Mouse (Mus musculus) layer of hippocampus, postnatal 14 days (tissue): Measurements from ENCODE around the gene Akr1cl. TPM values are rescaled to one million over a fixed set of nuclear protein-coding genes. Genes with fewer than 3 reads are reported as not detected.
"Not testable (repeated sequence)": the region's sequence is repeated elsewhere in the genome, so short reads cannot be mapped to it uniquely, and the experiment has no call there.

Experiments
- DNase-seq, 2 experiments: peaks; one replicate each; pipeline ENCODE4 v3.0.0; 2021 to 2022; ENCODE audit warnings: low spot score in 2 of 2, mixed read lengths in 1 of 2
- long read RNA-seq, 2 experiments: library from polyadenylated mRNA; stranded (forward); transcript quantifications; one replicate each; pipeline ENCODE4 v2.0.0; 2021
- total RNA-seq, 2 experiments: library from RNA; stranded (reverse); gene quantifications; 2 replicates each; pipeline ENCODE4 v1.2.3; 2021

Gene Akr1cl
- total RNA-seq = not detected
- long read RNA-seq, experiment 1 = 0 reads
- long read RNA-seq, experiment 2 = 0 reads

- DNase-seq = no peak
Observed at GRCm38 (mm10) chr1:65032641-65033040, at the start of gene Akr1cl. Akr1cl (minus strand) TSS chr1:65032759.

DNA sequence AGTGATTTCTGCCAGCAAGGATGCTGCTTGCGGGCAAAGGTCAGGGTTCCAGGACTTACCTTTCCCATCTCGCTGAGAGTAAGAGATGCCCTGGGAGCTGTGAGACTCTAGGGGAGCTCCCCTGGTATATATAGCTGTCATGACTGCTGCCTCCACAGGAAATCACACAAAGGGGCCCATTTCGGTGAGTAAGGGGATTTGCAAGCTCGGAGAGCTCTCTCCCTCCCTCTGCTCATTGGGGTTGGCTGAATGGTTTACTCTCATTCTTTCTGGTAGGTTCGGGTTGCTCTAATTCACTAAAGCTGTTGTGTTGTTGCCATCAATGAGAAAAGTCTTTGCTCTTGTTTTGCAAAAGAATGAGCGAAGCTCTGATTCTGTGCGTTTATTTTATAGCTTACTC lies 49.6 kb upstream of the Akr1cl start, which contains the start of gene Crygb:
TSS of gene Crygb (minus strand) at position 101 of the 400 bp plus-strand sequence.
- DNase-seq = no peak

- DNase-seq = peak in 1 of 2 experiments; percentile 3
Observed at GRCm38 (mm10) chr1:65075607-65076006, 43.0 kb upstream of the Akr1cl start.

DNA sequence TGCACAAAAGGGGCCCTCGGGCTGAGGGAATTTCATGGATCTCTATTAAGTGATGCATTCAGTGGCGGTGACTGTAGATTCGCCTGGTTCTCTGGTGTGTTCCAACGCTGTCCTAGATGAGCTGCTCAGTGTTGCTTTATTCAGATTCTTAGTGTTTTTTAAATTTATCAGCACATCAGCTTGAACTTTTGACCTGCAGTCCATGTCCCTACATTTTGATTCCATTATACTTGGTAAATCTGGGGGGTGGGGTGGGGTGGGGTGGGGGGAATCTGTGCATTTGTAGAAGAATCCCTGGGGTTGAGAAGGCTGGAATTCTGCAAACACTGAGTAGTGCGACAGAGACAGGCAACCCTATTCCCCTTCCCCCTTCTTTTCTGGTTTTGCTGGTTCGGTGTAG lies 41.0 kb upstream of the Akr1cl start, which contains the start of gene Crygc:
TSS of gene Crygc (minus strand) at position 101 of the 400 bp plus-strand sequence.
- DNase-seq = no peak

DNA sequence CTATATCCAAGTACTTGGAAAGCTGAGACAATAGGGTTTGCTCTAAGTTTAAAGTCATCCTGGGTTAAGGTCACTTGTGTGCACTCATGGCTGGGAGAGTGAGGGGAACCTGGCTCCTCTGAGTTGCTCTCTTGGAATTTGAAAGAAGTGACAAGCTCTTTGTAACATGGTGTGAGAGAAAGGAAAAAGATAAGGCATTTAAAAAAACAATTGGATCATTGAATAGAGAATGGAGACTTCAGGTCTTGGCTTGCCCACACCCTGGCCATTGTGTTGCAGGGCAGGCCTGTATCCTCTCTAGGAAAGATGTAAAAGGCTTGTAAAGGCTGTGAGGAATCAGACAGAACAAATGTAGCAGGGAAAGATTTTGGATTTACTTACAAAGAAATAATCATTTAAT lies 35.3 kb upstream of the Akr1cl start:
- no peak for DNase-seq

- no peak for DNase-seq
Observed at GRCm38 (mm10) chr1:65064201-65064600, 31.6 kb upstream of the Akr1cl start.

GRCm38 (mm10) chr1:65063352-65063751 lies 30.8 kb upstream of the Akr1cl start, which contains the start of gene Crygd:
Crygd (minus strand) TSS chr1:65063452.
- no peak for DNase-seq

DNA sequence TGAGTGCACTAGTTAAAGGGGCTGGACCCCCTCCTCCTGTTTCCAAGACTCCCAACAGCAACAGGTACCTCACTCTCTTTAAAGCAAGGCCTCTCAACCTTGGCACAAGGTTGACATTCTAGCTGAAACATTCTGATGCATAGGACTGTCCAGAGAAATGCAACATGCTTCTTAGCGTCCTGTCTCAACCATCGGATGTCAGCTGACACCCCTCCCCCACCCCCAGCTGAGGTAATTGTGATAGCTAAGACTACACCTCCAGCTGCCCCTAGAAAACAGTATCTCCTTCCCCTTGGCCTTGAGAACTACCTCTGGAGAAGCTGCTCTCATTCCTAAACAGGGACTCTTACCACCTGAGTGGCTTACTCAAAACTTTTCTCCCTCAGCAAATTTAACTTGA lies 19.6 kb upstream of the Akr1cl start:
- no peak for DNase-seq

DNA sequence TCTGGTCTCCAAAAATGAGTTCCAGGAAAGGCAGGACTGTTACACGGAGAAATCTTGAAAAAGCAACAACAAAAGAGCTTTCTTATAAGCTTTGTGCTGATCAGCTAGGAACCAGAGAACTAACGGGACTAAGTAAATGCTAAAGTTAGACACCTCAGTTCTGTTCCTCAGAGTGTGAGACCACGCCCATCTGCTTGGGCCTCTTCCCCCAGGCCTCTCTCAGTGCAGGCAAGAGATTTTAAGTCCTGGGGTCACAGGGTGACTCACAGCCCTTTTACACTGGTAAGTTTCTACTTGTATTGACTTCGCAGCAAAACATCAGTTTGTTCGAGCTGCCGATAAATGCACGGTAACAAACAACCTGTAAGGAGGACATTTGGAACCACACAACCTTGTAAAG lies 19.1 kb upstream of the Akr1cl start:
- DNase-seq = no peak

- not testable (repeated sequence) for DNase-seq
Observed at GRCm38 (mm10) chr1:65050952-65051351, 18.4 kb upstream of the Akr1cl start, which contains the start of gene Cryge. Cryge (minus strand) TSS chr1:65051149.

DNA sequence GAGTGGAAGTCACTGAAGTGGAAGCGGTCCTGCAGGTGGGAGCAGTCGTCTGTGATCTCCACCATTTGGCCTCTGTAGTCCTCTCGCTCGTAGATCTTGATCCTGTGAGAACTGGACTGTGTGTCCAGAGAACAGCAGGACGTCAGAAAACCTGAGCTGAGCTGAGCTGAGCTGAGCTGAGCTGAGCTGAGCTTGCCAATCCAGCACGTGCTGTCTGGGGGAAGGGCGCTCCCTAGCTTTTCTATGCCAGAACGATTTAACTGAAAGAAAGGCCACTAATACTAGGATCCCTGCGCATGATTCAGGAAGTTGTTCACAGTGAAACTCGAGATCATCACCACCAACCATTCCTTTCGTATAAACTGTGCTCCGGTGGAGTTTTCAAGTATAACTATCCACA lies 16.2 kb upstream of the Akr1cl start:
- peak; percentile 19 to 21 for DNase-seq

GRCm38 (mm10) chr1:65046401-65047109 lies 14.0 kb upstream of the Akr1cl start:
- DNase-seq = peak; percentile 16 to 52

GRCm38 (mm10) chr1:65043433-65043832 lies 10.9 kb upstream of the Akr1cl start:
- DNase-seq = no peak

- DNase-seq = no peak
Observed at GRCm38 (mm10) chr1:65041837-65042236, 9.3 kb upstream of the Akr1cl start.

- no peak for DNase-seq
Observed at GRCm38 (mm10) chr1:65040806-65041205, 8.2 kb upstream of the Akr1cl start.

DNA sequence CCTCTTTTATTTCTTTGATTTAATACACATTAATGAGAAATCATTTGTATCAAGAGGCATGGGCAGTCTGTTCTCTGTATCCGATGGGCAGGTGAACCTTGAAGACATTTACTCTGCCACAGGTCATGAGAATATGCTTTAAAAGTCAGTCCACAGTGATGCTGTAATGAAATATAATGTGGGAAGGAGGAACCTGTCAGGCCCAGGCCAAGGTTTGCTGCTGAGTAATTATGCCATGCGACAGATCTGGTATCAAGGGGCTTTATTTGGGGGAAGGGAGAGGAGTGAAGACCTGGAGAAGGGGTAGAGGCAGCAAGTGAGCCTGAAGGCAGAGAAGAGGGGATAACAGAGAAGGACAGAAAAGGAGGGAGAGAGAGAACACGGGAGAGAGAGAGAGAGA lies 7.1 kb upstream of the Akr1cl start:
- no peak for DNase-seq

GRCm38 (mm10) chr1:65037542-65037941 lies 5.0 kb upstream of the Akr1cl start:
- DNase-seq = no peak

- DNase-seq = no peak
Observed at GRCm38 (mm10) chr1:65035513-65035912, 3.0 kb upstream of the Akr1cl start.

- no peak for DNase-seq
Observed at GRCm38 (mm10) chr1:65028206-65028605, 4.4 kb downstream of the Akr1cl start.

GRCm38 (mm10) chr1:65012726-65013125 lies 19.8 kb downstream of the Akr1cl start:
- DNase-seq = no peak

GRCm38 (mm10) chr1:65010153-65010552 lies 22.4 kb downstream of the Akr1cl start:
- peak; percentile 53 to 83 for DNase-seq

- no peak for DNase-seq
Observed at GRCm38 (mm10) chr1:65005575-65005974, 27.0 kb downstream of the Akr1cl start.

DNA sequence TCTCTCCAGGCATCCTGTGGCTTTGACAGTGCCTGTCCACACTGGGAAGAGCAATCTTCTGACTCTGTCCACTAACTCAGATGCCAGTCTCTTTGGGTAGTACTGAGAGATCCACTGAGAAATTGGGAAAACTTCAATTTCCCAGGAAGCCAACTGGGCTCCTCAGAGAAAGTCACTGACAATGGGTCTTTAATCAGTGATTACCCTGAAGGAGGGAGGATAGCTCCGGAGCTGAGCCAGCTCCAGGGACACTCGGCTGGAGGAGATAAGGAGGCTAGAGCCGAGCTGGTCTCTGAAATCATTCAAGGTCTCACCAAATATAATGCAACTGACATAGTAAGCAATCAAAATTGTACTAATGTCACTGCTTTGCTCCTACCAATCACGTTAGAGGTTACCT lies 28.0 kb downstream of the Akr1cl start:
- no peak for DNase-seq
